Mouse (Mus musculus): ENCODE data around the gene Bcl2l1. TPM values are rescaled to one million over a fixed set of nuclear protein-coding genes. Genes with fewer than 3 reads are reported as not detected.

Bcl2l1 gene
- polyA plus RNA-seq, 1 experiment from 2014 or later, result 110 TPM

GRCm38 (mm10) chr2:152814213-152814874 lies 17.2 kb downstream of the Bcl2l1 start:
- no peak overlapping the region for H3K9ac ChIP-seq (replicated peaks)
- 84% methylated on average over 6 of the region's 6 CpGs for WGBS
- no peak overlapping the region for H3K4me3 ChIP-seq (replicated peaks)
- H3K27ac ChIP-seq, result no peak overlapping the region
- H3K36me3 ChIP-seq, result peaks cover 20% of the 10 kb centered on the region
- no peak overlapping the region for H3K4me2 ChIP-seq
- no peaks in the 10 kb centered on the region for H3K27me3 ChIP-seq
- H3K9me3 ChIP-seq, result no peaks in the 10 kb centered on the region
- peaks cover 37% of the 10 kb centered on the region for H3K4me1 ChIP-seq (replicated peaks)
- ATAC-seq (ENCODE audit: insufficient number of reproducible peaks, insufficient read depth, low FRiP score, low TSS enrichment, low read depth), result no peak

GRCm38 (mm10) chr2:152813232-152813631 lies 18.3 kb downstream of the Bcl2l1 start:
- peaks cover 15% of the 10 kb centered on the region; the same call in 1 of the 2 replicates for H3K36me3 ChIP-seq
- no peak for ATAC-seq (ENCODE audit: insufficient number of reproducible peaks, insufficient read depth, low FRiP score, low TSS enrichment, low read depth)
- H3K9me3 ChIP-seq, result no peaks in the 10 kb centered on the region
- no peak overlapping the region for H3K4me2 ChIP-seq
- H3K9ac ChIP-seq (replicated peaks), result no peak overlapping the region
- H3K4me3 ChIP-seq (replicated peaks), result no peak overlapping the region
- peaks cover 33% of the 10 kb centered on the region for H3K4me1 ChIP-seq (replicated peaks)
- no peaks in the 10 kb centered on the region for H3K27me3 ChIP-seq
- H3K27ac ChIP-seq, result no peak overlapping the region
- 87% methylated on average over 1 of the region's 1 CpGs for WGBS

DNA sequence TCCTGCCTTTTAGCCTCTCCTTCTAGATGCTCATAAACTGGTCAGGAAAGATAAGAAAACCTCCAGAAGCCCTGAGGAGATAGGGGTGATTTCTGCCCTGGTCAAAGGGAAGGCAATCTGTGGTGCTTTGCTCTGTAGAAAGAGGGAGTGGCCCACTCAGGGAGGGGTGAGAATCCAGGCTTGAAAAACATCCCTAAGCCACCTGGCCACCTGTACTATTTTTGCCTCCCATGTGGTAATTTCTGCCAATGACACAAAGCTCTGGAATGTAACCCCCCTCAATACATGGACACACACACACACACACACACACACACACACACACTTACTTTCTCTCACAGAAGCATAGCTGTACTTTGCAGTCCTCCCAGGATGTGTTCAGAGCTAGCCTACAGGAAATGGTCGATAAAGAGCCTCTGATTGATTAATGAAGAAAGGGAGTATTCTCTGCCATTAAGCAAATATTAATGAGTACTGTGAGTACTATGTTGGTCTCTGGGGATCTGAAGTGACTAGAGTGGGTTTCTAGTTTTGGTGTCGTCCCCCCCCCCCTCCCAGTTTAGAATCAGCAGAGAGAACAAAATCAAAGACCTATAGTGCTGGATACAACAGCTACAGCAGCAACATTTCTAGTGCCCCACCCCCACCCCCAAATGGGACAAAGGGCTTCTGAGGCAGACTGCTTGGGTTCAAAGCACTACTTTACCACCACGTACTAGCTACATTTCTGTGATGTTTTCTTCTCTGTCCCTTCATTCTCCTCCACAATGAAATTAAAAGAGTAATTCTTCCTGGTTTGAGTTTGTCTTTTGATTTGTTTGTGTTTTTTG lies 20.0 kb downstream of the Bcl2l1 start:
- ATAC-seq (ENCODE audit: insufficient number of reproducible peaks, insufficient read depth, low FRiP score, low TSS enrichment, low read depth), result no peak
- no peak overlapping the region for H3K9ac ChIP-seq (replicated peaks)
- 59% methylated on average over 3 of the region's 3 CpGs for WGBS
- peaks cover 14% of the 10 kb centered on the region; the same call in 1 of the 2 replicates for H3K36me3 ChIP-seq
- no peaks in the 10 kb centered on the region for H3K9me3 ChIP-seq
- peaks cover 18% of the 10 kb centered on the region for H3K4me1 ChIP-seq (replicated peaks)
- H3K4me2 ChIP-seq, result no peak overlapping the region
- no peak overlapping the region for H3K27ac ChIP-seq
- no peak overlapping the region for H3K4me3 ChIP-seq (replicated peaks)
- no peaks in the 10 kb centered on the region for H3K27me3 ChIP-seq

DNA sequence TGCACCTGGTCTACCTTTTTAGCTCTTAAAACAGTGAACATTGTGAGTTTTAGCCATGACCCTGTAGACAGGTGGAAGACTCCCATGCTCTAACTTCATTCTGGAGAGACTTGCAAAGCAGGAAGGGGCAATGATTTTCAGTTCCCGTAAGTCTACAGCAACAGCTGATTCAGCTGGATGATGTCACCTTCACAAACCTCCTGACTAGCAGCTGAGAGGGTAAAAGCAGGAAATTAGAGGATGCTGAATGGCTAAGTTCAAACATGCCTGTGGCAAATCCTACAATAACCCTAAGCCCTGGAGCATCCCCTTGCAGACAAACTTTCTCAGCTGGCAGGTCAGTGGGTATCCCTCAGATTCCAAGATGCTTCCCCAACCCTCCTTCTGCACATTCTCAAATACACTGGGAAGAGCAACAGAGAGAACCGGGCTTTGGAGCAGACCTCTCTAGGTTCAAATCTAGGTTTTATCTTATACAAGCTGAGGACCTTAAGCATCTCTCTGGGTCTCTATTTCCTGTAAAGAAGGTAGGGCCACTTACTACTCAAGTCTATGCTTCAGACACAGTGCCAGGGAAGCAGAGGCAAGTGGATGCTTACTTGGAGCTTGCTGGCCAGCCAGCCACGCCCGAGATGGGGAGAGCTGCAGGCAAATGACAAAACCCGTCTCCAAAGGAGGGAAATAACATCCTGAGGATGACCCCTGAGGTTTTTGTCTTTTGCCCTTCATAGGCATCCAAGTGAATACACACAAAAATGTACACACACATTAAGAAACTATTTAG lies 21.2 kb downstream of the Bcl2l1 start:
- no peaks in the 10 kb centered on the region for H3K27me3 ChIP-seq
- H3K9me3 ChIP-seq, result no peaks in the 10 kb centered on the region
- H3K9ac ChIP-seq (replicated peaks), result no peak overlapping the region
- WGBS, result 79% methylated on average over 5 of the region's 5 CpGs
- H3K36me3 ChIP-seq, result peaks cover 9% of the 10 kb centered on the region; the same call in 1 of the 2 replicates
- no peak overlapping the region for H3K4me3 ChIP-seq (replicated peaks)
- peak overlapping the region; percentile 36; the same call in 1 of the 2 replicates for H3K27ac ChIP-seq
- peaks cover 23% of the 10 kb centered on the region for H3K4me1 ChIP-seq (replicated peaks)
- no peak for ATAC-seq (ENCODE audit: insufficient number of reproducible peaks, insufficient read depth, low FRiP score, low TSS enrichment, low read depth)
- H3K4me2 ChIP-seq, result no peak overlapping the region

- H3K4me3 ChIP-seq (replicated peaks), result no peak overlapping the region
- H3K4me1 ChIP-seq (replicated peaks), result peaks cover 41% of the 10 kb centered on the region
- H3K27me3 ChIP-seq, result no peaks in the 10 kb centered on the region
- no peak for ATAC-seq (ENCODE audit: insufficient number of reproducible peaks, insufficient read depth, low FRiP score, low TSS enrichment, low read depth)
- peaks cover 9% of the 10 kb centered on the region; the same call in 1 of the 2 replicates for H3K36me3 ChIP-seq
- no peak overlapping the region for H3K4me2 ChIP-seq
- H3K9me3 ChIP-seq, result no peaks in the 10 kb centered on the region
- WGBS, result 84% methylated on average over 3 of the region's 3 CpGs
- H3K27ac ChIP-seq, result no peak overlapping the region
- no peak overlapping the region for H3K9ac ChIP-seq (replicated peaks)
Measured at GRCm38 (mm10) chr2:152808178-152808577, 23.4 kb downstream of the Bcl2l1 start.

GRCm38 (mm10) chr2:152806037-152806436 lies 25.5 kb downstream of the Bcl2l1 start:
- 87% methylated on average over 2 of the region's 2 CpGs for WGBS
- ATAC-seq (ENCODE audit: insufficient number of reproducible peaks, insufficient read depth, low FRiP score, low TSS enrichment, low read depth), result no peak
- H3K27ac ChIP-seq, result no peak overlapping the region

GRCm38 (mm10) chr2:152805111-152805490 lies 26.4 kb downstream of the Bcl2l1 start:
- WGBS, result 29% methylated on average over 5 of the region's 5 CpGs
- Histone ChIP-seq H3K4me2 (no peak overlapping the region), H3K9me3 (no peaks in the 10 kb centered on the region), H3K4me1 (replicated peaks) (peaks cover 31% of the 10 kb centered on the region), H3K27ac (no peak overlapping the region), H3K27me3 (no peaks in the 10 kb centered on the region), H3K36me3 (peaks cover 5% of the 10 kb centered on the region; the same call in 1 of the 2 replicates), H3K4me3 (replicated peaks) (no peak overlapping the region), H3K9ac (replicated peaks) (no peak overlapping the region)
- no peak for ATAC-seq (ENCODE audit: insufficient number of reproducible peaks, insufficient read depth, low FRiP score, low TSS enrichment, low read depth)

More at GRCm38 (mm10) chr2:152806037-152806436, 25.5 kb downstream of the Bcl2l1 start:
- Histone ChIP-seq H3K4me3 (replicated peaks) (no peak overlapping the region), H3K9ac (replicated peaks) (no peak overlapping the region), H3K4me1 (replicated peaks) (peaks cover 31% of the 10 kb centered on the region), H3K4me2 (no peak overlapping the region), H3K27me3 (no peaks in the 10 kb centered on the region), H3K36me3 (peaks cover 5% of the 10 kb centered on the region; the same call in 1 of the 2 replicates), H3K9me3 (no peaks in the 10 kb centered on the region)

- peak; percentile 78; the same call in 1 of the 2 replicates for ATAC-seq (ENCODE audit: insufficient number of reproducible peaks, insufficient read depth, low FRiP score, low TSS enrichment, low read depth)
- peak overlapping the region; percentile 11; the same call in 1 of the 2 replicates for H3K4me2 ChIP-seq
- no peak overlapping the region for H3K9ac ChIP-seq (replicated peaks)
- peaks cover 5% of the 10 kb centered on the region; the same call in 1 of the 2 replicates for H3K36me3 ChIP-seq
- H3K27me3 ChIP-seq, result no peaks in the 10 kb centered on the region
- no peak overlapping the region for H3K4me3 ChIP-seq (replicated peaks)
- 5% methylated on average over 6 of the region's 6 CpGs for WGBS
- peak overlapping the region; percentile 57 for H3K27ac ChIP-seq
- no peaks in the 10 kb centered on the region for H3K9me3 ChIP-seq
- H3K4me1 ChIP-seq (replicated peaks), result peaks cover 31% of the 10 kb centered on the region
Measured at GRCm38 (mm10) chr2:152804408-152805110, 27.0 kb downstream of the Bcl2l1 start.

DNA sequence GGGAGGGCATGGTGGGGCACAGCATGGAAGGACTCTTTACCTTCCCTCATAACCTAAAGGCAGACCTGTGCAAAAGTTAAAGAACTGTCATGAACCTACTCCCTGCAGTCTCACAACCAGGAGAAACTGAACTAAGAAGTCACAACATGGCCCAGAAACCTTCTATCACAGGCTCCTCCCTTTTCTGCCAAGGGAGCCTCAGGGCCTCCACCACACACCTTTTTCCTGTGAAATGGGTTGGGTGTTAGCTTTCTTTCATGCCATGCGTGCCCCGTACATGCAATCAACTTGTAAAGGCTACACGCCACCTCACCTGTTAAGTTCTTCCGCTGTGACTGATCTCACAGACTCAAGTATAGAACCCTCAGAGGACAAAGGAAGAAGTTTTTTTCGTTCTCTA lies 28.4 kb downstream of the Bcl2l1 start:
- WGBS, result 80% methylated on average over 5 of the region's 5 CpGs
- Histone ChIP-seq H3K27me3 (no peaks in the 10 kb centered on the region), H3K4me1 (replicated peaks) (peaks cover 31% of the 10 kb centered on the region), H3K4me3 (replicated peaks) (no peak overlapping the region), H3K9ac (replicated peaks) (no peak overlapping the region), H3K9me3 (no peaks in the 10 kb centered on the region), H3K4me2 (no peak overlapping the region), H3K36me3 (peaks cover 5% of the 10 kb centered on the region; the same call in 1 of the 2 replicates), H3K27ac (no peak overlapping the region)
- no peak for ATAC-seq (ENCODE audit: insufficient number of reproducible peaks, insufficient read depth, low FRiP score, low TSS enrichment, low read depth)

- peaks cover 5% of the 10 kb centered on the region; the same call in 1 of the 2 replicates for H3K36me3 ChIP-seq
- H3K9ac ChIP-seq (replicated peaks), result no peak overlapping the region
- no peak overlapping the region for H3K4me3 ChIP-seq (replicated peaks)
- no peak for ATAC-seq (ENCODE audit: insufficient number of reproducible peaks, insufficient read depth, low FRiP score, low TSS enrichment, low read depth)
- H3K4me2 ChIP-seq, result no peak overlapping the region
- 91% methylated on average over 10 of the region's 10 CpGs for WGBS
- no peaks in the 10 kb centered on the region for H3K27me3 ChIP-seq
- H3K27ac ChIP-seq, result no peak overlapping the region
- no peaks in the 10 kb centered on the region for H3K9me3 ChIP-seq
- peaks cover 31% of the 10 kb centered on the region for H3K4me1 ChIP-seq (replicated peaks)
Measured at GRCm38 (mm10) chr2:152802303-152802702, 29.2 kb downstream of the Bcl2l1 start.
